Mouse (Mus musculus) small intestine, adult 2 months (tissue): ENCODE results near the gene Foxr1. TPM values are rescaled to one million over a fixed set of nuclear protein-coding genes. Genes with fewer than 3 reads are reported as not detected.

ENCODE experiments used
- H3K27ac ChIP-seq: fragments of 200-500 bp; 2 replicates; pipeline ENCODE4 v1.5.1; 2012; ENCODE audit warnings: low read depth, low read length, control low read depth, inconsistent platforms; ENCODE audit not compliant: insufficient read depth
- H3K27me3 ChIP-seq: fragments of 200-500 bp; 2 replicates; pipeline ENCODE4 v1.6.1; 2012; ENCODE audit warnings: mild to moderate bottlenecking, moderate library complexity, low read length, inconsistent platforms; ENCODE audit not compliant: control insufficient read depth, insufficient read depth
- H3K36me3 ChIP-seq: fragments of 200-500 bp; 2 replicates; pipeline ENCODE4 v1.6.1; 2012; ENCODE audit warnings: mild to moderate bottlenecking, low read length, control low read depth, inconsistent platforms; ENCODE audit not compliant: control insufficient read depth, insufficient read depth
- H3K4me1 ChIP-seq: fragments of 200-500 bp; 2 replicates; pipeline ENCODE4 v1.6.1; 2012; ENCODE audit warnings: low read length, inconsistent platforms, mixed read lengths; ENCODE audit not compliant: control insufficient read depth, insufficient read depth, insufficient read length
- H3K4me3 ChIP-seq: fragments of 200-500 bp; 2 replicates; pipeline ENCODE4 v1.5.1; 2012; ENCODE audit warnings: low read depth, mild to moderate bottlenecking, control low read depth, inconsistent platforms, low read length, moderate library complexity
- CTCF ChIP-seq: fragments of 200-500 bp; IDR thresholded peaks from 2 replicates; pipeline ENCODE4 v1.5.1; 2012; ENCODE audit warnings: low read depth, mild to moderate bottlenecking, control low read depth, inconsistent platforms, low read length, moderate library complexity, mixed read lengths; ENCODE audit not compliant: insufficient replicate concordance, insufficient read length; ENCODE audit errors: extremely low read depth
- POLR2A ChIP-seq: fragments of 200-500 bp; IDR thresholded peaks from 2 replicates; pipeline ENCODE4 v1.6.1; 2012; ENCODE audit warnings: low read depth, mild to moderate bottlenecking, control low read depth, inconsistent platforms, low read length, moderate library complexity
- WGBS: fragments of 180-500 bp; shearing (Covaris S2); methylation state at CpG from one replicate; pipeline ENCODE4 v1.1.7; 2018; 5-methylcytosine and 5-hydroxymethylcytosine counted together
- polyA plus RNA-seq: library from polyadenylated mRNA; depleted of rRNA; stranded (reverse); fragments of >200 nt; gene quantifications from 2 replicates; pipeline ENCODE4 v1.2.3, GENCODE M21; 2012

Gene Foxr1
- polyA plus RNA-seq, 1 experiment: not detected

DNA sequence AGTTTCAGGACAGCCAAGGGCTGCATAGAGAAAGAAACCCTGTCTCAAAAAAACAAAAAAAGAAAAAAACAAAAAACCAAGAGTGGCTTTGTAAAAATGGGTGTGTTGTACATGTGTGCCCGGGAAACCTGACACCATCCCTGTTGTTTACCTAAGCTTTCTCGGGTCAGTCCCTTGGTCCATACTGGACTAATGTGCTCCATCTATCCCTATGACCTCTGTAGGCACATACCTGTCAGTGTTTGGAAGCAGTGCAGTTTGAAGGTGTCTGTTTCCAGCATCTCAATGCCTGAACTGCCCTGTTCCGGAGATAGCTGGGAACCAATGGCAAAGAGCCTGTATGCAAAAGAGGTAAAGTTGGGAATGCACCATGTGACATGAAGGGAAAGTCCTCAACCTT lies 35.9 kb downstream of the Foxr1 start:
- Histone ChIP-seq H3K36me3 (peaks cover 56% of the 10 kb centered on the region), H3K27ac (no peak overlapping the region), H3K4me1 (peaks cover 19% of the 10 kb centered on the region; the same call in 1 of the 2 replicates), H3K4me3 (no peak overlapping the region), H3K27me3 (no peaks in the 10 kb centered on the region)
- TF ChIP-seq CTCF: no peak
- no peak for TF ChIP-seq POLR2A
- 57% methylated on average over 3 of the region's 3 CpGs for WGBS

DNA sequence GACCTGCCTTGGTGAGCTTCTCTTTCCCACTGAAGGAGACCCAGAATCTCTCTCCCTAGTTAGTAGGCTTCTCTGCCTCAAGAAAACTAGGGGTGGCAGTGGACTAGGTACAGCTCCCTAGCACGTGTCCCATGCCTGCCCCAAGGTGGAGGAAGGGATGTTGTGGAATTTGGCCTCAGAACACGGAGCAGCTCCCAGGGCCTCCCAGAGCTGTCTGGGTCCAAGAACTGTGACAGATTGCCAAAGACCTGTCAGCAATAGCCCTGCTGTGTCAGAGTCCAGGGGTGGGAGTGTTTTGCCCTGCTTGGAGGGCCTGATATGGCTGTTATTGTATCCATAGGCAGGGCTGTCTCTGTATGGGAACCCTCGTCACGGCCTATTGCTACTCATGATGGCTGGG lies 39.9 kb downstream of the Foxr1 start:
- H3K4me3 ChIP-seq: 0 out of 2 replicates have a peak overlapping the region, but pooled peaks have one; percentile 5
- peaks cover 50% of the 10 kb centered on the region for H3K36me3 ChIP-seq
- H3K4me1 ChIP-seq: peaks cover 29% of the 10 kb centered on the region
- TF ChIP-seq CTCF (no peak), POLR2A (no peak)
- 33% methylated on average over 4 of the region's 4 CpGs for WGBS
- no peaks in the 10 kb centered on the region for H3K27me3 ChIP-seq
- peak overlapping the region; percentile 73 for H3K27ac ChIP-seq

DNA sequence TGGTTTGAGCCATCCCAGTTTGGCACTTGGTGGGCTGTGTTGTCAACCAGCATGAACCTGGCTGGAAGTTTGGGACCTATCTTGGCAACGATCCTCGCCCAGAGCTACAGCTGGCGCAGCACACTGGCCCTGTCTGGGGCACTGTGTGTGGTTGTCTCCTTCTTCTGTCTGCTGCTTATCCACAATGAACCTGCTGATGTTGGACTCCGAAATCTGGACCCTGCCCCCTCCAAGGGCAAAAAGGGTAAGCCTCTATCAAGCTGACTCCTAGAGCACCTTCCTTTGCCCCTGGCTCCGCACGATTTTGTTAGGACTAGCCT lies 41.2 kb downstream of the Foxr1 start:
- Histone ChIP-seq H3K27ac (no peak overlapping the region), H3K36me3 (peaks cover 50% of the 10 kb centered on the region), H3K27me3 (no peaks in the 10 kb centered on the region), H3K4me1 (peaks cover 32% of the 10 kb centered on the region), H3K4me3 (peak overlapping the region; percentile 68)
- TF ChIP-seq POLR2A (no peak), CTCF (no peak)
- WGBS: 89% methylated on average over 6 of the region's 6 CpGs

DNA sequence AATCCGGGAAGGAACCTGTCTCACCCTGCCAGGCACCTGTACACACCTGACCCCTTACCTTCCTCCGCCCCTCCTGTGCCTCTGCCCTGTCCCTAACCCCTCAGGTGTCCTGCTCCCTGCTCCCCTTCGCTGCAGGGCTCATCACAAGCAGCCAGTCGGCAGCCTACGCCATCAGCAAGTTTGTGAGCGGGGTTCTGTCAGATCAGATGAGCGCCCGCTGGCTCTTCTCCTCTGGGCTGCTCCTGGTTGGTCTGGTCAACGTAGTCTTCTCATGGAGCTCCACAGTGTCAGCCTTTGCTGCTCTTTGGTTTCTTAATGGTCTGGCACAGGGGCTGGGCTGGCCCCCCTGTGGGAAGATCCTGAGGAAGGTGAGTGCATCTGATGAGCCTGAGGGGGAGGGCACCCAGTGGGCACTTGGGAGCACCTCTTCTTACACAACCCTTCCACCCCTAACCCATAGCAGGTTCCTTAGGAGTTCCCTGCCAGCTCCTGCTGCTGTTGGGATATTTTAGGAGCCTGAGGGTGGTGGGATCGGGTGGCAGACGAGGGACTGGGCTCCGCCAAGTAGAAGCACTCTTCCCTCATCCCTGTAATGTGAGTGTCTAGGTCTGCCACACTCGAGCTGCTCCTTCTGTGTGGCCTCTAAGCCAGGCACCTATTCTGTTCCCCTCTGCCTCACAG lies 41.7 kb downstream of the Foxr1 start:
- Histone ChIP-seq H3K4me3 (peak overlapping the region; percentile 68), H3K36me3 (peaks cover 46% of the 10 kb centered on the region), H3K4me1 (peaks cover 32% of the 10 kb centered on the region), H3K27ac (no peak overlapping the region), H3K27me3 (no peaks in the 10 kb centered on the region)
- no peak for TF ChIP-seq CTCF
- no peak for TF ChIP-seq POLR2A
- WGBS: 81% methylated on average over 13 of the region's 13 CpGs

- WGBS: 26% methylated on average over 9 of the region's 9 CpGs
Observed at GRCm38 (mm10) chr9:44398551-44398950, 42.4 kb downstream of the Foxr1 start.

GRCm38 (mm10) chr9:44398087-44398486 lies 42.8 kb downstream of the Foxr1 start:
- peak overlapping the region; percentile 68 for H3K4me3 ChIP-seq
- H3K36me3 ChIP-seq: peaks cover 35% of the 10 kb centered on the region
- no peak for TF ChIP-seq CTCF
- no peak; the same call in 1 of the 2 replicates for TF ChIP-seq POLR2A
- H3K27ac ChIP-seq: peak overlapping the region; percentile 99
- peaks cover 32% of the 10 kb centered on the region for H3K4me1 ChIP-seq
- H3K27me3 ChIP-seq: no peaks in the 10 kb centered on the region
- 19% methylated on average over 4 of the region's 4 CpGs for WGBS

More at GRCm38 (mm10) chr9:44398551-44398950, 42.4 kb downstream of the Foxr1 start:
- H3K4me1 ChIP-seq: peaks cover 32% of the 10 kb centered on the region
- TF ChIP-seq CTCF (no peak), POLR2A (no peak)
- H3K27me3 ChIP-seq: no peaks in the 10 kb centered on the region
- peak overlapping the region; percentile 68 for H3K4me3 ChIP-seq
- H3K27ac ChIP-seq: peak overlapping the region; percentile 99
- peaks cover 39% of the 10 kb centered on the region for H3K36me3 ChIP-seq

DNA sequence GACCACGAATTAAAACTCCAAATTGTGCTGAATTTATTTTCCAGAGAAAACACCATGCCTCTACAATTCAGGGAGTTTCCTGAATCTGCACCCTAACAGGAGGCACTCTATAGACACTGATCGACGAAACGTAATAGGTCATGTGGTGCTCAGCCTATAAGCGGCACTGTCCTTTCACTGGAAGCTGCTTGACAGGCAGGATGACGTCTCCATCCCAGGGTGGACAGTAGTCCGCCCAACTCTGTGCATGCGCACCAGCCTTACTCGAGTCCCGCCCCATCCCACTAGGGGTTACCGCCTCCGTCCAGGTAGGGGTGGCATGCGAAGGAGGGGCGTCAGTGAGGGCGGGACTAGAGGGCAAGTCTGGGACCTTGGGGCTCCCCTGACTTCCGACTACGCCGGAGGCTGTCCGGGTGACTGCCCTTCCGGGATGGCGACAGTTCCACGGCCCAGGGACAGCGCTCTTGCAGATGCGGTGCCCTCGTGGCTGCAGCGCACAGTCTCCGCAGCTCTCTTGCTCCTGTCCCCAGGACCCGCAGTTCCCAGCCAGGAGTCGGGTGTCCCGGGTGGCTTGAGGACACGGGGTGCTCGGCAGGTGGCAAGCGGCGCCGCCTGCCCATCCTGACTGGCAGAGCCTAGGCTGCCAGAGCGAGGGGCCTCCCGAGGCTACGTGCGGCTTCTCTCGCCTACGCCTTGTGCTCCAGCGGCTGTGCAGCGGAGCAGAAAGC lies 44.1 kb downstream of the Foxr1 start, which contains the start of gene Slc37a4:
Slc37a4 (plus strand) TSS at position 169 of the 728 bp plus-strand sequence.
- Histone ChIP-seq H3K27ac (peak within 1 kb of the TSS; percentile 99), H3K4me3 (peak within 1 kb of the TSS; percentile 85), H3K36me3 (peaks cover 27% of the 10 kb centered on the region), H3K27me3 (no peaks in the 10 kb centered on the region), H3K4me1 (peaks cover 27% of the 10 kb centered on the region)
- under 1% methylated on average over 43 of the region's 43 CpGs for WGBS
- TF ChIP-seq CTCF (no peak), POLR2A (peak; percentile 94)
